Mouse (Mus musculus) limb, embryonic 13.5 days (tissue): ENCODE measurements around the gene Ext2. TPM values are rescaled to one million over a fixed set of nuclear protein-coding genes. Genes with fewer than 3 reads are reported as not detected.

Experiments used
- ATAC-seq: fragments of 200-750 bp; cut with Nextera tagmentation; 2 replicates; pipeline ENCODE4 v1.8.0; 2017; ENCODE audit warnings: low read depth, moderate number of reproducible peaks, moderate TSS enrichment; ENCODE audit not compliant: low FRiP score
- H3K27ac ChIP-seq: fragments of 300-500 bp; sonication (generic); 2 replicates; pipeline ENCODE4 v1.5.1; 2015; ENCODE audit warnings: inconsistent platforms, mild to moderate bottlenecking, moderate library complexity
- H3K27me3 ChIP-seq: fragments of 300-500 bp; sonication (generic); 2 replicates; pipeline ENCODE4 v1.6.1; 2015; ENCODE audit warnings: mild to moderate bottlenecking, inconsistent platforms
- H3K36me3 ChIP-seq: fragments of 300-500 bp; sonication (generic); 2 replicates; pipeline ENCODE4 v1.6.1; 2015; ENCODE audit warnings: inconsistent platforms, mild to moderate bottlenecking, moderate library complexity
- H3K4me1 ChIP-seq: fragments of 300-500 bp; sonication (generic); 2 replicates; pipeline ENCODE4 v1.6.1; 2015; ENCODE audit warnings: inconsistent platforms
- H3K4me2 ChIP-seq: fragments of 300-500 bp; sonication (generic); replicated peaks from 2 replicates; pipeline ENCODE4 v1.6.1; 2015; ENCODE audit warnings: inconsistent platforms, mild to moderate bottlenecking, moderate library complexity
- H3K4me3 ChIP-seq: fragments of 300-500 bp; sonication (generic); 2 replicates; pipeline ENCODE4 v1.5.1; 2015; ENCODE audit warnings: moderate library complexity, mild to moderate bottlenecking, inconsistent platforms
- H3K9ac ChIP-seq: fragments of 300-500 bp; sonication (generic); 2 replicates; pipeline ENCODE4 v1.6.1; 2015; ENCODE audit warnings: mild to moderate bottlenecking, inconsistent platforms
- H3K9me3 ChIP-seq: fragments of 300-500 bp; sonication (generic); 2 replicates; pipeline ENCODE4 v1.6.1; 2016; ENCODE audit warnings: inconsistent platforms
- WGBS: fragments of 180-500 bp; shearing (Covaris S2); methylation state at CpG from one replicate; pipeline ENCODE4 v1.1.7; 2015; 5-methylcytosine and 5-hydroxymethylcytosine counted together
- polyA plus RNA-seq: library from polyadenylated mRNA; unstranded; fragments of >200 nt; fragmentation: Nextera tagmentation; extraction: Ambion mirVana; gene quantifications from 2 replicates; pipeline ENCODE4 v1.2.1, GENCODE M21; 2015

The Ext2 gene
- polyA plus RNA-seq, 1 experiment from 2014 or later, result 104 TPM

- ATAC-seq, result no peak
- peaks cover 79% of the 10 kb centered on the region for H3K36me3 ChIP-seq
- no peak overlapping the region for H3K4me3 ChIP-seq
- no peak overlapping the region for H3K27ac ChIP-seq
- H3K9me3 ChIP-seq, result no peaks in the 10 kb centered on the region
- H3K27me3 ChIP-seq, result no peaks in the 10 kb centered on the region
- no peaks in the 10 kb centered on the region for H3K4me1 ChIP-seq
- 82% methylated on average over 5 of the region's 5 CpGs for WGBS
- no peak overlapping the region for H3K9ac ChIP-seq
- no peak overlapping the region for H3K4me2 ChIP-seq
These were observed 17.3 kb downstream of the Ext2 start for GRCm38 (mm10) chr2:93805066-93805465.

- no peak for ATAC-seq
- H3K27me3 ChIP-seq, result no peaks in the 10 kb centered on the region
- no peaks in the 10 kb centered on the region for H3K4me1 ChIP-seq
- no peak overlapping the region for H3K9ac ChIP-seq
- H3K9me3 ChIP-seq, result no peaks in the 10 kb centered on the region
- peaks cover 78% of the 10 kb centered on the region for H3K36me3 ChIP-seq
- H3K27ac ChIP-seq, result no peak overlapping the region
- H3K4me2 ChIP-seq, result no peak overlapping the region
- no peak overlapping the region for H3K4me3 ChIP-seq
- 97% methylated on average over 2 of the region's 2 CpGs for WGBS
These were observed 19.4 kb downstream of the Ext2 start for GRCm38 (mm10) chr2:93802947-93803346.

- no peak for ATAC-seq
- H3K9me3 ChIP-seq, result no peaks in the 10 kb centered on the region
- 81% methylated on average over 7 of the region's 7 CpGs for WGBS
- H3K9ac ChIP-seq, result no peak overlapping the region
- no peak overlapping the region for H3K4me2 ChIP-seq
- peaks cover 79% of the 10 kb centered on the region for H3K36me3 ChIP-seq
- H3K27ac ChIP-seq, result no peak overlapping the region
- peaks cover 3% of the 10 kb centered on the region; the same call in 1 of the 2 replicates for H3K4me1 ChIP-seq
- no peaks in the 10 kb centered on the region for H3K27me3 ChIP-seq
- no peak overlapping the region for H3K4me3 ChIP-seq
These were observed 21.3 kb downstream of the Ext2 start for GRCm38 (mm10) chr2:93801097-93801496.

- H3K27ac ChIP-seq, result no peak overlapping the region
- ATAC-seq, result no peak
- WGBS, result 76% methylated on average over 19 of the region's 19 CpGs
- H3K4me3 ChIP-seq, result no peak overlapping the region
- H3K9me3 ChIP-seq, result no peaks in the 10 kb centered on the region
- H3K36me3 ChIP-seq, result peaks cover 87% of the 10 kb centered on the region
- no peak overlapping the region for H3K9ac ChIP-seq
- H3K27me3 ChIP-seq, result no peaks in the 10 kb centered on the region
- no peak overlapping the region for H3K4me2 ChIP-seq
- H3K4me1 ChIP-seq, result peaks cover 3% of the 10 kb centered on the region; the same call in 1 of the 2 replicates
These were observed 25.1 kb downstream of the Ext2 start for GRCm38 (mm10) chr2:93797162-93797795.

- no peaks in the 10 kb centered on the region for H3K9me3 ChIP-seq
- WGBS, result 87% methylated on average over 5 of the region's 5 CpGs
- H3K4me2 ChIP-seq, result no peak overlapping the region
- no peaks in the 10 kb centered on the region for H3K27me3 ChIP-seq
- no peak overlapping the region for H3K4me3 ChIP-seq
- no peak overlapping the region for H3K27ac ChIP-seq
- peaks cover 10% of the 10 kb centered on the region for H3K4me1 ChIP-seq
- H3K36me3 ChIP-seq, result peaks cover 80% of the 10 kb centered on the region
- H3K9ac ChIP-seq, result no peak overlapping the region
- no peak for ATAC-seq
These were observed 28.0 kb downstream of the Ext2 start for GRCm38 (mm10) chr2:93794375-93794774.

GRCm38 (mm10) chr2:93791516-93792499, 30.6 kb downstream of the Ext2 start:
- Histone ChIP-seq H3K9me3 (no peaks in the 10 kb centered on the region), H3K4me1 (peaks cover 7% of the 10 kb centered on the region), H3K36me3 (peaks cover 85% of the 10 kb centered on the region), H3K27me3 (no peaks in the 10 kb centered on the region), H3K4me3 (no peak overlapping the region), H3K4me2 (no peak overlapping the region), H3K9ac (0 out of 2 replicates have a peak overlapping the region, but pooled peaks have one; percentile 20), H3K27ac (no peak overlapping the region; the same call in 1 of the 2 replicates)
- peak; percentile 40; the same call in 1 of the 2 replicates for ATAC-seq
- WGBS, result 49% methylated on average over 13 of the region's 13 CpGs

GRCm38 (mm10) chr2:93790798-93791345, 31.5 kb downstream of the Ext2 start:
- 83% methylated on average over 4 of the region's 4 CpGs for WGBS
- Histone ChIP-seq H3K9me3 (no peaks in the 10 kb centered on the region), H3K4me3 (no peak overlapping the region)

GRCm38 (mm10) chr2:93788557-93788956, 33.8 kb downstream of the Ext2 start:
- H3K9ac ChIP-seq, result no peak overlapping the region
- H3K36me3 ChIP-seq, result peaks cover 58% of the 10 kb centered on the region
- H3K4me3 ChIP-seq, result no peak overlapping the region
- H3K9me3 ChIP-seq, result no peaks in the 10 kb centered on the region
- H3K27ac ChIP-seq, result no peak overlapping the region
- ATAC-seq, result no peak
- H3K27me3 ChIP-seq, result peaks cover 15% of the 10 kb centered on the region; the same call in 1 of the 2 replicates
- no peak overlapping the region for H3K4me2 ChIP-seq
- 80% methylated on average over 5 of the region's 5 CpGs for WGBS
- H3K4me1 ChIP-seq, result peaks cover 14% of the 10 kb centered on the region

More at GRCm38 (mm10) chr2:93790798-93791345, 31.5 kb downstream of the Ext2 start:
- no peak overlapping the region for H3K27ac ChIP-seq
- no peak overlapping the region for H3K4me2 ChIP-seq
- H3K36me3 ChIP-seq, result peaks cover 76% of the 10 kb centered on the region
- ATAC-seq, result no peak
- H3K27me3 ChIP-seq, result no peaks in the 10 kb centered on the region
- H3K9ac ChIP-seq, result no peak overlapping the region
- peaks cover 10% of the 10 kb centered on the region for H3K4me1 ChIP-seq

GRCm38 (mm10) chr2:93786175-93786574, 36.2 kb downstream of the Ext2 start:
- peaks cover 21% of the 10 kb centered on the region for H3K27me3 ChIP-seq
- no peak overlapping the region for H3K27ac ChIP-seq
- no peak overlapping the region for H3K4me3 ChIP-seq
- no peaks in the 10 kb centered on the region for H3K9me3 ChIP-seq
- H3K4me1 ChIP-seq, result peaks cover 25% of the 10 kb centered on the region
- no peak for ATAC-seq
- 39% methylated on average over 4 of the region's 4 CpGs for WGBS
- peaks cover 44% of the 10 kb centered on the region for H3K36me3 ChIP-seq
- H3K9ac ChIP-seq, result no peak overlapping the region
- no peak overlapping the region for H3K4me2 ChIP-seq

- no peak overlapping the region for H3K4me2 ChIP-seq
- H3K4me3 ChIP-seq, result no peak overlapping the region
- H3K27ac ChIP-seq, result no peak overlapping the region
- peaks cover 36% of the 10 kb centered on the region for H3K36me3 ChIP-seq
- ATAC-seq, result no peak
- H3K9me3 ChIP-seq, result no peaks in the 10 kb centered on the region
- no peak overlapping the region for H3K9ac ChIP-seq
- H3K27me3 ChIP-seq, result peaks cover 24% of the 10 kb centered on the region
- 24% methylated on average over 2 of the region's 2 CpGs for WGBS
- H3K4me1 ChIP-seq, result peaks cover 32% of the 10 kb centered on the region
These were observed 37.0 kb downstream of the Ext2 start for GRCm38 (mm10) chr2:93785432-93785798.

- Histone ChIP-seq H3K9ac (no peak overlapping the region), H3K36me3 (peaks cover 31% of the 10 kb centered on the region), H3K27me3 (peaks cover 24% of the 10 kb centered on the region), H3K9me3 (no peaks in the 10 kb centered on the region), H3K4me1 (peaks cover 37% of the 10 kb centered on the region), H3K4me3 (no peak overlapping the region), H3K27ac (no peak overlapping the region), H3K4me2 (no peak overlapping the region)
- 35% methylated on average over 12 of the region's 12 CpGs for WGBS
- ATAC-seq, result no peak
These were observed 37.5 kb downstream of the Ext2 start for GRCm38 (mm10) chr2:93784721-93785431.
